Mouse (Mus musculus) lung, adult 2 months (tissue): ENCODE measurements around the gene Olfr374.

Source experiments
- CTCF ChIP-seq: fragments of 200-500 bp; IDR thresholded peaks from 2 replicates; pipeline ENCODE4 v1.5.1; 2011; ENCODE audit warnings: mild to moderate bottlenecking, low read length, control low read depth; ENCODE audit not compliant: insufficient read depth
- POLR2A ChIP-seq: fragments of 200-500 bp; IDR thresholded peaks from 2 replicates; pipeline ENCODE4 v1.6.1; 2011; ENCODE audit warnings: low read depth, mild to moderate bottlenecking, control low read depth, low read length, borderline replicate concordance; ENCODE audit errors: extremely low read depth

DNA sequence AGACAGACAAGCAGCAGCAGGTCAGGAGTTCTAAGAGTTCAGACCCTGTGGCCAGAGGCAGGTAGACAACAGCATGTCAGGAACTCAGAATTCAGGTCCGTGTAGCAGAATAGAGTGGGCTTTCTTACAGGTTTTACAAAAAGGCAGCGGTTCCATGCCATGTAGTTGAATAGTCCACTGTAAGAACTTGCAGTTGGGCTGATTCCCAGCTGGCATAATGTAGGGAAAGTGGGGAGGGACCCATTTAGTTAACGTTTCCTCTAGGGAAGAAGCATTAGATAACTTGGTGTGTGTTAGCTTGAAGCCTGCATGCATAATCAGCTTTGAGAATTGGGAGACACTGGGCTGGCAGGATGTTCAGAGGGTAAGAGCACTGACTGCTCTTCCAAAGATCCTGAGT, 51.9 kb downstream of the Olfr374 start:
- TF ChIP-seq CTCF (no peak), POLR2A (no peak)
